Mouse (Mus musculus): ENCODE measurements around the gene Tatdn3. TPM values are rescaled to one million over a fixed set of nuclear protein-coding genes. Genes with fewer than 3 reads are reported as not detected.
"Not testable (repeated sequence)": the region's sequence is repeated elsewhere in the genome, so short reads cannot be mapped to it uniquely, and the experiment has no call there.

Gene Tatdn3
- polyA plus RNA-seq, 1 experiment from 2014 or later = 14.9 TPM

GRCm38 (mm10) chr1:191030182-191030581 is 32.5 kb downstream of the Tatdn3 start:
- H3K4me3 ChIP-seq (replicated peaks; ENCODE audit: low read length) = no peak overlapping the region
- H3K4me2 ChIP-seq (replicated peaks) = no peak overlapping the region
- no peaks in the 10 kb centered on the region for H3K9me3 ChIP-seq (ENCODE audit: control insufficient read depth, low read length)
- 55% methylated on average over 10 of the region's 10 CpGs for WGBS
- H3K4me1 ChIP-seq (replicated peaks; ENCODE audit: control insufficient read depth, insufficient read depth, low read length) = peaks cover 7% of the 10 kb centered on the region
- DNase-seq (ENCODE audit: low spot score) (no peak), ATAC-seq (ENCODE audit: low FRiP score) (no peak)
- H3K27ac ChIP-seq = no peak overlapping the region
- H3K9ac ChIP-seq = no peak overlapping the region
- H3K27me3 ChIP-seq (ENCODE audit: control insufficient read depth, insufficient read depth, low read length) = no peaks in the 10 kb centered on the region
- no peaks in the 10 kb centered on the region for H3K36me3 ChIP-seq (replicated peaks; ENCODE audit: control insufficient read depth, insufficient read depth)

- H3K4me3 ChIP-seq (replicated peaks; ENCODE audit: low read length) = peak within 1 kb of the TSS; percentile 75
- under 1% methylated on average over 49 of the region's 50 CpGs for WGBS
Measured at GRCm38 (mm10) chr1:191026021-191026713, 36.6 kb downstream of the Tatdn3 start, which contains the start of gene Flvcr1. Gene Flvcr1 (minus strand): TSS chr1:191026158.

GRCm38 (mm10) chr1:191025016-191026012 is 37.4 kb downstream of the Tatdn3 start:
- Histone ChIP-seq H3K9ac (peak overlapping the region; percentile 90), H3K27ac (peak overlapping the region; percentile 80), H3K27me3 (ENCODE audit: control insufficient read depth, insufficient read depth, low read length) (no peaks in the 10 kb centered on the region), H3K4me1 (replicated peaks; ENCODE audit: control insufficient read depth, insufficient read depth, low read length) (peaks cover 20% of the 10 kb centered on the region), H3K9me3 (ENCODE audit: control insufficient read depth, low read length) (no peaks in the 10 kb centered on the region), H3K36me3 (replicated peaks; ENCODE audit: control insufficient read depth, insufficient read depth) (peaks cover 8% of the 10 kb centered on the region; the same call in 1 of the 2 replicates), H3K4me3 (replicated peaks; ENCODE audit: low read length) (peak overlapping the region; percentile 75), H3K4me2 (replicated peaks) (peak overlapping the region; percentile 99)
- DNase-seq (ENCODE audit: low spot score) (no peak), ATAC-seq (ENCODE audit: low FRiP score) (0 out of 2 replicates have a peak, but pooled peaks have one; percentile 2)
- WGBS = 2% methylated on average over 69 of the region's 69 CpGs

More at GRCm38 (mm10) chr1:191026021-191026713, 36.6 kb downstream of the Tatdn3 start, which contains the start of gene Flvcr1:
- H3K4me1 ChIP-seq (replicated peaks; ENCODE audit: control insufficient read depth, insufficient read depth, low read length) = peaks cover 20% of the 10 kb centered on the region
- H3K27me3 ChIP-seq (ENCODE audit: control insufficient read depth, insufficient read depth, low read length) = no peaks in the 10 kb centered on the region
- no peaks in the 10 kb centered on the region for H3K9me3 ChIP-seq (ENCODE audit: control insufficient read depth, low read length)
- ATAC-seq (ENCODE audit: low FRiP score) = peak; percentile 98
- peak; percentile 97 for DNase-seq (ENCODE audit: low spot score)
- H3K4me2 ChIP-seq (replicated peaks) = peak within 1 kb of the TSS; percentile 99
- H3K9ac ChIP-seq = peak within 1 kb of the TSS; percentile 90
- peaks cover 8% of the 10 kb centered on the region; the same call in 1 of the 2 replicates for H3K36me3 ChIP-seq (replicated peaks; ENCODE audit: control insufficient read depth, insufficient read depth)
- H3K27ac ChIP-seq = peak within 1 kb of the TSS; percentile 89

- H3K4me1 ChIP-seq (replicated peaks; ENCODE audit: control insufficient read depth, insufficient read depth, low read length) = peaks cover 20% of the 10 kb centered on the region
Measured at GRCm38 (mm10) chr1:191023806-191024205, 38.9 kb downstream of the Tatdn3 start.

GRCm38 (mm10) chr1:191023140-191023539 is 39.6 kb downstream of the Tatdn3 start:
- H3K4me2 ChIP-seq (replicated peaks) = no peak overlapping the region
- no peaks in the 10 kb centered on the region for H3K27me3 ChIP-seq (ENCODE audit: control insufficient read depth, insufficient read depth, low read length)
- DNase-seq (ENCODE audit: low spot score) (no peak), ATAC-seq (ENCODE audit: low FRiP score) (no peak)
- peaks cover 20% of the 10 kb centered on the region for H3K4me1 ChIP-seq (replicated peaks; ENCODE audit: control insufficient read depth, insufficient read depth, low read length)
- no peaks in the 10 kb centered on the region for H3K9me3 ChIP-seq (ENCODE audit: control insufficient read depth, low read length)
- H3K4me3 ChIP-seq (replicated peaks; ENCODE audit: low read length) = no peak overlapping the region
- no peak overlapping the region for H3K27ac ChIP-seq
- no peak overlapping the region for H3K9ac ChIP-seq
- peaks cover 8% of the 10 kb centered on the region; the same call in 1 of the 2 replicates for H3K36me3 ChIP-seq (replicated peaks; ENCODE audit: control insufficient read depth, insufficient read depth)
- WGBS = 93% methylated on average over 2 of the region's 2 CpGs

More at GRCm38 (mm10) chr1:191023806-191024205, 38.9 kb downstream of the Tatdn3 start:
- WGBS = 93% methylated on average over 5 of the region's 6 CpGs
- H3K4me2 ChIP-seq (replicated peaks); H3K4me3 ChIP-seq (replicated peaks; ENCODE audit: low read length); H3K27me3 ChIP-seq (ENCODE audit: control insufficient read depth, insufficient read depth, low read length); H3K9me3 ChIP-seq (ENCODE audit: control insufficient read depth, low read length); H3K36me3 ChIP-seq (replicated peaks; ENCODE audit: control insufficient read depth, insufficient read depth); H3K9ac ChIP-seq; DNase-seq (ENCODE audit: low spot score); H3K27ac ChIP-seq; ATAC-seq (ENCODE audit: low FRiP score): not testable (repeated sequence)

- Histone ChIP-seq H3K36me3 (replicated peaks; ENCODE audit: control insufficient read depth, insufficient read depth) (peaks cover 8% of the 10 kb centered on the region; the same call in 1 of the 2 replicates), H3K27me3 (ENCODE audit: control insufficient read depth, insufficient read depth, low read length) (no peaks in the 10 kb centered on the region), H3K4me3 (replicated peaks; ENCODE audit: low read length) (no peak overlapping the region), H3K9ac (no peak overlapping the region), H3K4me2 (replicated peaks) (no peak overlapping the region), H3K4me1 (replicated peaks; ENCODE audit: control insufficient read depth, insufficient read depth, low read length) (peaks cover 16% of the 10 kb centered on the region), H3K9me3 (ENCODE audit: control insufficient read depth, low read length) (no peaks in the 10 kb centered on the region), H3K27ac (no peak overlapping the region)
- DNase-seq (ENCODE audit: low spot score) = no peak
- ATAC-seq (ENCODE audit: low FRiP score) = no peak
- WGBS = 87% methylated on average over 7 of the region's 7 CpGs
Measured at GRCm38 (mm10) chr1:191021016-191021415, 41.7 kb downstream of the Tatdn3 start.

GRCm38 (mm10) chr1:191020217-191020924 is 42.4 kb downstream of the Tatdn3 start:
- H3K27ac ChIP-seq = no peak overlapping the region
- ATAC-seq (ENCODE audit: low FRiP score) = no peak
- H3K4me3 ChIP-seq (replicated peaks; ENCODE audit: low read length) = no peak overlapping the region
- no peak overlapping the region for H3K4me2 ChIP-seq (replicated peaks)
- H3K4me1 ChIP-seq (replicated peaks; ENCODE audit: control insufficient read depth, insufficient read depth, low read length) = peaks cover 15% of the 10 kb centered on the region
- no peaks in the 10 kb centered on the region for H3K9me3 ChIP-seq (ENCODE audit: control insufficient read depth, low read length)
- H3K9ac ChIP-seq = no peak overlapping the region
- 86% methylated on average over 3 of the region's 3 CpGs for WGBS
- H3K27me3 ChIP-seq (ENCODE audit: control insufficient read depth, insufficient read depth, low read length) = no peaks in the 10 kb centered on the region
- peaks cover 8% of the 10 kb centered on the region; the same call in 1 of the 2 replicates for H3K36me3 ChIP-seq (replicated peaks; ENCODE audit: control insufficient read depth, insufficient read depth)
- no peak for DNase-seq (ENCODE audit: low spot score)

GRCm38 (mm10) chr1:191019803-191020202 is 42.9 kb downstream of the Tatdn3 start:
- Histone ChIP-seq H3K9me3 (ENCODE audit: control insufficient read depth, low read length) (no peaks in the 10 kb centered on the region), H3K27ac (no peak overlapping the region), H3K27me3 (ENCODE audit: control insufficient read depth, insufficient read depth, low read length) (no peaks in the 10 kb centered on the region), H3K9ac (no peak overlapping the region), H3K4me2 (replicated peaks) (no peak overlapping the region), H3K4me3 (replicated peaks; ENCODE audit: low read length) (no peak overlapping the region), H3K4me1 (replicated peaks; ENCODE audit: control insufficient read depth, insufficient read depth, low read length) (peaks cover 9% of the 10 kb centered on the region), H3K36me3 (replicated peaks; ENCODE audit: control insufficient read depth, insufficient read depth) (peaks cover 11% of the 10 kb centered on the region)
- DNase-seq (ENCODE audit: low spot score) (no peak), ATAC-seq (ENCODE audit: low FRiP score) (no peak)
- WGBS = 97% methylated on average over 5 of the region's 5 CpGs

Data from hindbrain, embryonic 14.5 days (tissue).